Mouse (Mus musculus) ES-Bruce4 (cell line): Measurements from ENCODE around the gene Bckdk.

Experiments used
- CTCF ChIP-seq: IDR thresholded peaks from one replicate; pipeline ENCODE4 v1.8.1; 2011; ENCODE audit warnings: low read depth, low read length
- POLR2A ChIP-seq: IDR thresholded peaks from one replicate; pipeline ENCODE4 v1.8.1; 2011; ENCODE audit warnings: low read length; ENCODE audit not compliant: insufficient read depth

DNA sequence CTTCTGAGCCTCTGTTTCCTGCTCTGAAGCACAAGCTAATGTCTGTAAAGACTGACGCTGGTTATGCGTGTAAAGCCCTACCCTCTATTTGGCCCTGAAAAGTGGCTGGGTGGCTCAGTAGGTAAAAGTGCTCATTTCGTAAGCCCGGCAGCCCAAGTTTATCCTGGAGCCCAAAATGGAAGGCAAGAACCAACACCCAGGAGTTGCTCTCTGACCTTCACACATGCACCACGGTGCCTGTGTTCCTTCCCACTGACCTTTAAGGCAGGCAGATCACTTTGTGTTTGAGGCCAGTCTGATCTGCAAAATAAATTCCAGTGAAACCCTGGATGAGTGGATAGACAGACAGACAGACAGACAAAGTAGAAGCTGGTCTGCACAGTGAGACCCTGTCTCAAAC lies 19.8 kb downstream of the Bckdk start:
- TF ChIP-seq CTCF (no peak), POLR2A (no peak)
